Mouse (Mus musculus): ENCODE results near the gene Calcoco2.
"Not testable (repeated sequence)": the region's sequence is repeated elsewhere in the genome, so short reads cannot be mapped to it uniquely, and the experiment has no call there.

Gene Calcoco2

GRCm38 (mm10) chr11:96111751-96112150 lies at the start of gene Calcoco2:
TSS of gene Calcoco2 (minus strand) at chr11:96111964.
- DNase-seq (ENCODE audit: low read depth, low spot score): no peak

- no peak for DNase-seq (ENCODE audit: low read depth, low spot score)
Observed at GRCm38 (mm10) chr11:96147471-96147870, 35.7 kb upstream of the Calcoco2 start.

- no peak for DNase-seq (ENCODE audit: low read depth, low spot score)
Observed at GRCm38 (mm10) chr11:96145622-96146270, 34.0 kb upstream of the Calcoco2 start.

- no peak for DNase-seq (ENCODE audit: low read depth, low spot score)
Observed at GRCm38 (mm10) chr11:96143766-96144165, 32.0 kb upstream of the Calcoco2 start.

- no peak for DNase-seq (ENCODE audit: low read depth, low spot score)
Observed at GRCm38 (mm10) chr11:96140726-96141175, 29.0 kb upstream of the Calcoco2 start.

- DNase-seq (ENCODE audit: low read depth, low spot score): no peak
Observed at GRCm38 (mm10) chr11:96135847-96136246, 24.1 kb upstream of the Calcoco2 start.

- no peak for DNase-seq (ENCODE audit: low read depth, low spot score)
Observed at GRCm38 (mm10) chr11:96133239-96133865, 21.6 kb upstream of the Calcoco2 start, which contains the start of gene Ttll6. TSS of gene Ttll6 (plus strand) at chr11:96133786.

- no peak for DNase-seq (ENCODE audit: low read depth, low spot score)
Observed at GRCm38 (mm10) chr11:96130606-96131005, 18.8 kb upstream of the Calcoco2 start.

- DNase-seq (ENCODE audit: low read depth, low spot score): no peak
Observed at GRCm38 (mm10) chr11:96124052-96124914, 12.5 kb upstream of the Calcoco2 start.

- DNase-seq (ENCODE audit: low read depth, low spot score): not testable (repeated sequence)
Observed at GRCm38 (mm10) chr11:96122806-96123205, 11.0 kb upstream of the Calcoco2 start.

GRCm38 (mm10) chr11:96119401-96119800 lies 7.6 kb upstream of the Calcoco2 start:
- DNase-seq (ENCODE audit: low read depth, low spot score): no peak

- not testable (repeated sequence) for DNase-seq (ENCODE audit: low read depth, low spot score)
Observed at GRCm38 (mm10) chr11:96116925-96117324, 5.2 kb upstream of the Calcoco2 start.

GRCm38 (mm10) chr11:96116116-96116515 lies 4.4 kb upstream of the Calcoco2 start:
- DNase-seq (ENCODE audit: low read depth, low spot score): no peak

- no peak for DNase-seq (ENCODE audit: low read depth, low spot score)
Observed at GRCm38 (mm10) chr11:96115416-96115815, 3.7 kb upstream of the Calcoco2 start.

- DNase-seq (ENCODE audit: low read depth, low spot score): no peak
Observed at GRCm38 (mm10) chr11:96114077-96114476, 2.3 kb upstream of the Calcoco2 start.

GRCm38 (mm10) chr11:96110950-96111349 lies 814 bp downstream of the Calcoco2 start:
- not testable (repeated sequence) for DNase-seq (ENCODE audit: low read depth, low spot score)

- no peak for DNase-seq (ENCODE audit: low read depth, low spot score)
Observed at GRCm38 (mm10) chr11:96108376-96108775, 3.4 kb downstream of the Calcoco2 start.

- DNase-seq (ENCODE audit: low read depth, low spot score): peak; percentile 27
Observed at GRCm38 (mm10) chr11:96093361-96093760, 18.4 kb downstream of the Calcoco2 start.

- DNase-seq (ENCODE audit: low read depth, low spot score): no peak
Observed at GRCm38 (mm10) chr11:96092674-96093291, 19.0 kb downstream of the Calcoco2 start.

GRCm38 (mm10) chr11:96091073-96091472 lies 20.7 kb downstream of the Calcoco2 start:
- no peak for DNase-seq (ENCODE audit: low read depth, low spot score)

GRCm38 (mm10) chr11:96087981-96088380 lies 23.8 kb downstream of the Calcoco2 start:
- DNase-seq (ENCODE audit: low read depth, low spot score): no peak

- DNase-seq (ENCODE audit: low read depth, low spot score): no peak
Observed at GRCm38 (mm10) chr11:96082682-96083081, 29.1 kb downstream of the Calcoco2 start.
